Mouse (Mus musculus) myocyte (in vitro differentiated cells): ENCODE data around the gene Chek2.

ENCODE experiments used
- CEBPB ChIP-seq: IDR thresholded peaks from 2 replicates; pipeline ENCODE4 v1.6.1; 2011; ENCODE audit warnings: mild to moderate bottlenecking, moderate library complexity; ENCODE audit not compliant: poor library complexity, insufficient read depth, severe bottlenecking
- E2F4 ChIP-seq: IDR thresholded peaks from one replicate; pipeline ENCODE4 v1.6.1; 2011; ENCODE audit warnings: mild to moderate bottlenecking, control low read depth, moderate library complexity; ENCODE audit not compliant: insufficient read depth
- MAX ChIP-seq: IDR thresholded peaks from one replicate; pipeline ENCODE4 v1.6.1; 2011; ENCODE audit warnings: low read depth, mild to moderate bottlenecking, control low read depth
- MYOD1 ChIP-seq, 3 experiments: IDR thresholded peaks; one replicate each; pipeline ENCODE4 v1.6.1; 2011; ENCODE audit warnings: control low read depth in 2 of 3, low read depth in 2 of 3, mild to moderate bottlenecking in 2 of 3, moderate library complexity in 1 of 3; ENCODE audit not compliant: insufficient read length in 2 of 3, control insufficient read depth in 1 of 3
- MYOG ChIP-seq, 3 experiments: IDR thresholded peaks; one replicate each; pipeline ENCODE4 v1.6.1; 2011; ENCODE audit warnings: control low read depth in 2 of 3, low read depth in 2 of 3, mild to moderate bottlenecking in 2 of 3; ENCODE audit not compliant: insufficient read length in 2 of 3, control insufficient read depth in 1 of 3, insufficient read depth in 1 of 3
- POLR2A ChIP-seq: IDR thresholded peaks from one replicate; pipeline ENCODE4 v1.6.1; 2011; ENCODE audit warnings: low read depth, mild to moderate bottlenecking, control low read depth, moderate library complexity; ENCODE audit not compliant: insufficient read length
- POLR2AphosphoS2 ChIP-seq: IDR thresholded peaks from one replicate; pipeline ENCODE4 v1.6.1; 2011; ENCODE audit warnings: low read depth, control low read depth; ENCODE audit not compliant: insufficient read length
- REST ChIP-seq: IDR thresholded peaks from one replicate; pipeline ENCODE4 v1.6.1; 2011; ENCODE audit warnings: mild to moderate bottlenecking, control low read depth, moderate library complexity; ENCODE audit not compliant: insufficient read depth, insufficient read length
- TCF12 ChIP-seq: IDR thresholded peaks from one replicate; pipeline ENCODE4 v1.6.1; 2011; ENCODE audit warnings: mild to moderate bottlenecking, control low read depth; ENCODE audit not compliant: poor library complexity, insufficient read depth, severe bottlenecking
- USF1 ChIP-seq: IDR thresholded peaks from one replicate; pipeline ENCODE4 v1.6.1; 2011; ENCODE audit warnings: low read depth, mild to moderate bottlenecking, control low read depth, moderate library complexity

GRCm38 (mm10) chr5:110914859-110915258, 75.1 kb downstream of the Chek2 start:
- no peak for TF ChIP-seq POLR2A
- TF ChIP-seq MAX = no peak
- TF ChIP-seq MYOG (IDR thresholded peaks at IDR 0.05; ENCODE audit: control insufficient read depth in 1 of 3, insufficient read depth in 1 of 3, insufficient read length in 2 of 3, low read depth in 2 of 3) = no peak
- TF ChIP-seq USF1 = no peak
- TF ChIP-seq REST = no peak
- TF ChIP-seq POLR2AphosphoS2 = no peak
- TF ChIP-seq MYOD1 (IDR thresholded peaks at IDR 0.05; ENCODE audit: control insufficient read depth in 1 of 3, insufficient read length in 2 of 3, low read depth in 2 of 3) = no peak
- TF ChIP-seq TCF12 = no peak
- no peak for TF ChIP-seq CEBPB
- no peak for TF ChIP-seq E2F4
